Mouse (Mus musculus) spleen, adult 2 months (tissue): Measurements from ENCODE around the gene Rpl13.

Experiments
- CTCF ChIP-seq: fragments of 200-500 bp; IDR thresholded peaks from 2 replicates; pipeline ENCODE4 v1.5.1; 2011; ENCODE audit warnings: mild to moderate bottlenecking, inconsistent platforms; ENCODE audit not compliant: insufficient read depth, insufficient read length, insufficient replicate concordance; ENCODE audit errors: extremely low read depth
- POLR2A ChIP-seq: fragments of 200-500 bp; IDR thresholded peaks from 2 replicates; pipeline ENCODE4 v1.6.1; 2011; ENCODE audit warnings: low read depth, low read length, inconsistent platforms

- TF ChIP-seq CTCF (no peak), POLR2A (no peak)
These were observed 906 bp upstream of the Rpl13 start for GRCm38 (mm10) chr8:123101244-123101643.
